Mouse (Mus musculus) lung, postnatal 0 days (tissue): ENCODE results near the gene Dexi. TPM values are rescaled to one million over a fixed set of nuclear protein-coding genes. Genes with fewer than 3 reads are reported as not detected.

ENCODE experiments used
- ATAC-seq: fragments of 200-750 bp; cut with Nextera tagmentation; 2 replicates; pipeline ENCODE4 v1.8.0; 2017; ENCODE audit warnings: moderate library complexity
- DNase-seq: peaks from one replicate; pipeline ENCODE4 v3.0.0-alpha.2; 2016; ENCODE audit warnings: low spot score
- H3K27ac ChIP-seq: fragments of 300-500 bp; sonication (generic); 2 replicates; pipeline ENCODE4 v1.5.1; 2014; ENCODE audit warnings: antibody characterized with exemption, mild to moderate bottlenecking, low read length, mixed read lengths
- H3K27me3 ChIP-seq: fragments of 300-500 bp; sonication (generic); replicated peaks from 2 replicates; pipeline ENCODE4 v1.6.1; 2014; ENCODE audit warnings: low read length, mixed read lengths; ENCODE audit not compliant: insufficient read depth
- H3K36me3 ChIP-seq: fragments of 300-500 bp; sonication (generic); 2 replicates; pipeline ENCODE4 v1.6.1; 2014; ENCODE audit warnings: low read length, mixed read lengths; ENCODE audit not compliant: insufficient read depth
- H3K4me1 ChIP-seq: fragments of 300-500 bp; sonication (generic); 2 replicates; pipeline ENCODE4 v1.6.1; 2014; ENCODE audit warnings: antibody characterized with exemption, low read depth, low read length, mixed read lengths; ENCODE audit not compliant: insufficient read depth
- H3K4me2 ChIP-seq: fragments of 300-500 bp; sonication (generic); replicated peaks from 2 replicates; pipeline ENCODE4 v1.6.1; 2014; ENCODE audit warnings: low read depth, mild to moderate bottlenecking, low read length, moderate library complexity, mixed read lengths
- H3K4me3 ChIP-seq: fragments of 300-500 bp; sonication (generic); 2 replicates; pipeline ENCODE4 v1.5.1; 2014; ENCODE audit warnings: low read depth, low read length
- H3K9ac ChIP-seq: fragments of 300-500 bp; sonication (generic); replicated peaks from 2 replicates; pipeline ENCODE4 v1.6.1; 2014; ENCODE audit warnings: low read depth, mild to moderate bottlenecking
- H3K9me3 ChIP-seq: fragments of 300-500 bp; sonication (generic); 2 replicates; pipeline ENCODE4 v1.6.1; 2016; ENCODE audit warnings: low read length, mixed read lengths
- CTCF ChIP-seq: IDR thresholded peaks from 2 replicates; pipeline ENCODE4 v1.5.1; 2016; ENCODE audit warnings: antibody characterized with exemption, mild to moderate bottlenecking
- EP300 ChIP-seq: IDR thresholded peaks from 2 replicates; pipeline ENCODE4 v1.6.1; 2016; ENCODE audit warnings: antibody characterized with exemption, mild to moderate bottlenecking, control low read depth
- WGBS: fragments of 180-500 bp; shearing (Covaris S2); extraction: QIAGEN DNeasy Blood & Tissue Kit; methylation state at CpG from one replicate; pipeline ENCODE4 v1.1.7; 2014; 5-methylcytosine and 5-hydroxymethylcytosine counted together
- polyA plus RNA-seq: library from polyadenylated mRNA; unstranded; fragments of >200 nt; fragmentation: Nextera tagmentation; extraction: Ambion mirVana; gene quantifications from 2 replicates; pipeline ENCODE4 v1.2.1, GENCODE M21; 2015

The Dexi gene
- polyA plus RNA-seq, 1 experiment from 2014 or later: 19.4 TPM

GRCm38 (mm10) chr16:10546865-10547264 is 4.0 kb upstream of the Dexi start:
- no peak for ATAC-seq
- H3K4me3 ChIP-seq: no peak overlapping the region
- H3K4me1 ChIP-seq: peaks cover 16% of the 10 kb centered on the region; the same call in 1 of the 2 replicates
- H3K9me3 ChIP-seq: no peaks in the 10 kb centered on the region
- H3K4me2 ChIP-seq: no peak overlapping the region
- no peaks in the 10 kb centered on the region for H3K36me3 ChIP-seq
- DNase-seq: no peak
- WGBS: 28% methylated on average over 3 of the region's 3 CpGs
- H3K27me3 ChIP-seq: no peaks in the 10 kb centered on the region
- no peak overlapping the region for H3K9ac ChIP-seq
- TF ChIP-seq EP300 (no peak), CTCF (no peak)
- H3K27ac ChIP-seq: no peak overlapping the region

DNA sequence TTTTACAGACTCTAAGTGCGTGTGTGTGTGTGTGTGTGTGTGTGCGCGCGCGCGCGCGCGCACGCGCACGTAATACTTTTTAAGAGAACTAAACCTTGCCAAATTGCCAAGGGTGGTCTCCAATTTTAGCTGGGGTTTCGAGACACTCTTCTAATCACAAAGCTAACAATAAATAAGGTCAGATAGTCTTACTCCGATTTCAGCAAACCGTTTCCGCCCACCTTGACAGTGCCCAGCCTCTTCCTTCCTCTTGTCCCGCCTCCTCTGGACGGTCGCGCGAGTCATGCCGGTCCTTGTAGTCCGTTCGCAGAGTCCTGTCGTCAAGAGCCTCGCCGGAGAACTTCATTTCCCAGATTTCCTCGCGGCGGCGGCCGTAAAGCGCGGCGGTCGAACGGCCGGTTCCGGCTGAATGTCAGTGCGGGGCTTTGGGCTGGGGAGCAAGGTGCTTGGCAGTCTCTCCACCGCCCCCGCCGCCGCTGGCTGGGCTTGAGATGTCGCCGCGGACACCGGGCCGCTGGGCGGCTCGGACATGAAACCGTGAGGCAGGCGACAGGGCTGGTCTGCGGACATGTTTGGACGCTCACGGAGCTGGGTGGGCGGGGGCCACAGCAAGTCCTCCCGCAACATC is 2.3 kb upstream of the Dexi start, which contains the start of gene Clec16a:
Gene Clec16a, plus strand, starts transcription at position 345 of the 628 bp plus-strand sequence.
- peak within 1 kb of the TSS; percentile 67 for H3K4me3 ChIP-seq
- no peaks in the 10 kb centered on the region for H3K36me3 ChIP-seq
- peak within 1 kb of the TSS; percentile 60 for H3K9ac ChIP-seq
- no peaks in the 10 kb centered on the region for H3K27me3 ChIP-seq
- no peak for TF ChIP-seq EP300
- TF ChIP-seq CTCF: no peak
- peak; percentile 88 for ATAC-seq
- no peaks in the 10 kb centered on the region for H3K9me3 ChIP-seq
- H3K4me2 ChIP-seq: peak within 1 kb of the TSS; percentile 87
- H3K27ac ChIP-seq: 0 out of 2 replicates have a peak within 1 kb of the TSS, but pooled peaks have one; percentile 47
- under 1% methylated on average over 58 of the region's 58 CpGs for WGBS
- H3K4me1 ChIP-seq: peaks cover 31% of the 10 kb centered on the region; the same call in 1 of the 2 replicates
- DNase-seq: peak; percentile 99

DNA sequence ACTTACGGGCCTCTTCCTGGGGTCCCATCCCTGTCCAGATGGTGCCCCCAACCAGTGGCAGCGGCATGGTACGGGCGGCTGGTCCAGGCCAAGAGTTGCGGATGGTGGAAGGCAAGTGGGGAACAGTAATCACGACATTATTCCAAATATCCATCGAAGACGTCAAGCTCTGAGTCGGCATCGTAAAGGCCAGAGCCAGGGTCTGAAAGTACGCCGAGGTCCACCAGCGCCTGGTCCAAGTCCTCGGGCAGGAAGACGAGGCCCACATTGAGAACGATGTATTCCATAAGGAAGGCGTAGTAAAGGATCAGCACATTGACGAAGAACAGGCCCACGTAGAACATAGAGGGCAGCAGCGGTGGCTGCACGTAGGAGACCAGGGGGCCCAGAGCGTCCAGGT is 588 bp downstream of the Dexi start:
- no peaks in the 10 kb centered on the region for H3K36me3 ChIP-seq
- H3K4me3 ChIP-seq: peak overlapping the region; percentile 82
- TF ChIP-seq CTCF: no peak
- no peak for TF ChIP-seq EP300
- ATAC-seq: no peak
- peak overlapping the region; percentile 76 for H3K9ac ChIP-seq
- H3K27me3 ChIP-seq: no peaks in the 10 kb centered on the region
- H3K9me3 ChIP-seq: no peaks in the 10 kb centered on the region
- WGBS: 4% methylated on average over 22 of the region's 22 CpGs
- peaks cover 35% of the 10 kb centered on the region; the same call in 1 of the 2 replicates for H3K4me1 ChIP-seq
- peak overlapping the region; percentile 84 for H3K27ac ChIP-seq
- peak overlapping the region; percentile 100 for H3K4me2 ChIP-seq
- DNase-seq: no peak

- WGBS: 12% methylated on average over 7 of the region's 7 CpGs
- peak overlapping the region; percentile 84 for H3K27ac ChIP-seq
- no peak for ATAC-seq
These were observed 1.3 kb downstream of the Dexi start for GRCm38 (mm10) chr16:10541598-10541930.

DNA sequence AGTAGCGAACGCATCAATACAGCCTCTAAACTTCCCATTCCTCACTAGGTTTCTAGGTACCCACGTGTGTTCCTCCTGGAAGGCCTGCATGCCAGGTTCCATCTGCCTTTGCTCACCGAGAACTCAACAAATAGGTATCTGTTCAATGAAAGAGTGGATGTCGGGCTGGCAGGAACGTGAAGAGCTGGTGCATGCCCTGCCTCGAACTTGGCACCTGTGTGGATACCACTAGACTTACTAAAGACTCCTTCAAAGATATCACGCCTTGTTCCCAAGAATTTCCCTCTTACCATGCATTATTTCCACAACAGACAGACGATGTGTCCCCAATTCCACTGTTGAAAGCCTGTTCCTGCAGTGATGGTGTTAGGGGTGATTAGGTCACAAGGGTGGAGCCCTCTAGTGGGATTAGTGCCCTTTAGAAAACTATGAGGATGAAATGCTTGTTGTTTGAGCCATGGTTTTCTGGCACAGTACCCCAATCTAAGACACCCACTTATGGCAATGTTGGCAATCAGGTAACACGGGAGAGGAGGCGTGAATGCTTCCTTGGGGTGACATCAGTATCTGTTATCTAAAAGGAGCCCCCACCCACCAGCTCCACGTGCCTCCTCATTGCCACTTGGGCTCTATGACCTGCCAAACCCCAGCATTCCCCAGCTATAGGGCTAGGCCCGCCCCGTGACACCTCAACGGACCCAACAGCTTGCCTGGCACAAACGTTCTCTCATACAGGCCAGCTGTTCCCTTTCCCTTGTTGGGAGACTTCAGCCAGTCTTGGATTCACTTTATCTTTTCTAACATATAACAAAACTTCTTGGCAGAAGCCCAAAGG is 1.9 kb downstream of the Dexi start:
- WGBS: 46% methylated on average over 16 of the region's 16 CpGs
- no peaks in the 10 kb centered on the region for H3K9me3 ChIP-seq
- TF ChIP-seq EP300: no peak
- peak; percentile 32 for TF ChIP-seq CTCF
- H3K27ac ChIP-seq: peak overlapping the region; percentile 84
- H3K9ac ChIP-seq: peak overlapping the region; percentile 76; the same call in 1 of the 2 replicates
- H3K36me3 ChIP-seq: no peaks in the 10 kb centered on the region
- H3K4me3 ChIP-seq: peak overlapping the region; percentile 82
- ATAC-seq (no peak), DNase-seq (peak; percentile 63)
- no peaks in the 10 kb centered on the region for H3K27me3 ChIP-seq
- peak overlapping the region; percentile 100 for H3K4me2 ChIP-seq
- H3K4me1 ChIP-seq: peaks cover 23% of the 10 kb centered on the region; the same call in 1 of the 2 replicates

More at GRCm38 (mm10) chr16:10541598-10541930, 1.3 kb downstream of the Dexi start:
- DNase-seq: peak; percentile 56
- Histone ChIP-seq H3K4me1 (peaks cover 28% of the 10 kb centered on the region; the same call in 1 of the 2 replicates), H3K4me2 (peak overlapping the region; percentile 100), H3K36me3 (no peaks in the 10 kb centered on the region), H3K27me3 (no peaks in the 10 kb centered on the region), H3K9ac (peak overlapping the region; percentile 76), H3K9me3 (no peaks in the 10 kb centered on the region), H3K4me3 (peak overlapping the region; percentile 82)
- no peak for TF ChIP-seq EP300
- no peak for TF ChIP-seq CTCF

DNA sequence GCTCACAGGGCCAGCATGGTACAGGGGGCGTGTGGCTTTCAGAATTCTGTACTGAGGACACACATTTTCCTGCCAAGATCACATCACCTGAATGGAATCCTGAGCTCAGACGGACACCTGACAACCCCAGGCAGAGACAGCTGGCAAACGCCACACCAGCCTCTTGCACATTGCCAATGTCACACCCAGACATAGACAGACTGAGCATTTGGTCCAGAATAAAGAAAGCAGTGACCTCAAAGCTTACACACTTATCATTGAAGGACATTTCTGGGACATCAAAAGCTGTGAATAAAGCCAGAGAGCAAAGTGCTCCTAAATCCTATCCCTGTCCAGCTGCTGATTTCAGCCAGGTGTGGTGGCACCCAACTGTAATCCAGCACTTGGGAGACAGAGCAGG is 5.9 kb downstream of the Dexi start:
- Histone ChIP-seq H3K27me3 (no peaks in the 10 kb centered on the region), H3K4me1 (peaks cover 20% of the 10 kb centered on the region; the same call in 1 of the 2 replicates)
- no peak for ATAC-seq

More for the DNA sequence above, 5.9 kb downstream of the Dexi start:
- H3K9me3 ChIP-seq: no peaks in the 10 kb centered on the region
- TF ChIP-seq CTCF (no peak), EP300 (no peak)
- H3K9ac ChIP-seq: no peak overlapping the region
- H3K4me2 ChIP-seq: no peak overlapping the region
- no peaks in the 10 kb centered on the region for H3K36me3 ChIP-seq
- no peak overlapping the region for H3K27ac ChIP-seq
- no peak for DNase-seq
- WGBS: 65% methylated on average over 3 of the region's 3 CpGs
- H3K4me3 ChIP-seq: no peak overlapping the region
